Mouse (Mus musculus): ENCODE data around the gene Hcn3.

GRCm38 (mm10) chr3:89159211-89159610 is 785 bp downstream of the Hcn3 start:
- TF ChIP-seq EP300 (IDR thresholded peaks at IDR 0.05; ENCODE audit: insufficient read depth, low read depth, low read length) (no peak), CTCF (IDR thresholded peaks at IDR 0.05; ENCODE audit: low read depth, low read length) (no peak), POLR2A (IDR thresholded peaks at IDR 0.05; ENCODE audit: insufficient read depth, low read length) (no peak)
